Mouse (Mus musculus): ENCODE measurements around the gene Nos2. TPM values are rescaled to one million over a fixed set of nuclear protein-coding genes. Genes with fewer than 3 reads are reported as not detected.
"Not testable (repeated sequence)": the region's sequence is repeated elsewhere in the genome, so short reads cannot be mapped to it uniquely, and the experiment has no call there.

The Nos2 gene
- total RNA-seq, 4 experiments from 2014 or later: 0.52 to 6.0 (median 2.5) TPM

DNA sequence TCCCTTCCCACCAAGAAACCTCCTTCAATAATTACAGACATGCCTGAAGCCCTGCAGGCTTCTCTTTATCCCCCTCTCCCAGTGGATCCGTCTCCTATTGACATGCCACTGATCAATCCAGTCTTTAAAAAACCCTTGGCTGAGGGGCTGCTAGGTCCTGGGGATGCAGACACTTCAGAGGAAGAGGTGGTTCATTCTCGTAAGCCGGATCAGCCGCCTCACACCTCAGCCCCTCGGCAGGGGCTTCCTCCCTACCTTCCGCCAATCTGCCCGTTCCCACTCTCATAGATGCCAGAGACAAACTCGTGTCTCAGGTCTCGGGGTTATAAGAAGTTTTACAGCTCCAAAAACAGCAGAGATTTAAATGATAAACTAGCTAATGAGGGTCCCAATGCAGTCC lies 69.5 kb downstream of the Nos2 start:
- no peak for DNase-seq

DNA sequence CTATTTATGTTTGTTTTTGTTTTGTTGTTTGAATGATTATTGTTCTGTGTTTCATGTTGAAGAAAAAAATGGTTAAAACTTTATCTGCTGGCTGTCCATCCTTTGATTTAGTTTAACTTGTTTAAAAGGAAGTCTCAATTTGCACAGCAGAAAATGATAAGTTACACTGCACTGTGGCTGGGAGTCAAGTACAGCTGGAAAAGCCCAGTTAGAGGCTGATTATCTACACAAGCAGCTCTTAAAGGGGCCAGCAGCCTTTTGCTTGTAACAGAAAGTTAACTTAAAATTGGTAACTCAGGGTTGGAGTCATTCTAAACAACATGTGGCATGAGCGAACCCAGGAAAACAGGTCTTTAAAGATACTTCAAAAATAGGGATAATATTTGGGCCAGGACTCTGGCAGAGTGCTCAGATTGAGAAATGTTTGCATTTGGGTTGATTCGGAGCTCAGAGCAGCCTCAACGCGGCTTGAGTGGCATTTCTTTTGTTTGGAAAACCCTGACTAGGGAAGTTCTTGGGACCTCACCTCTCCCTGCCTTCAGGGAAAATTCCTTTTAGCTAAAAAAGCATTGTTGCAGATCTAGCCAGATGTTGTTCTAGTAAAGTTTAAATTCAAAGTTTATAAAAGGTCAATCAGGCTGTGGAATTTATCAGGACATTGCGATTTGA lies 70.4 kb downstream of the Nos2 start:
- not testable (repeated sequence) for DNase-seq

DNA sequence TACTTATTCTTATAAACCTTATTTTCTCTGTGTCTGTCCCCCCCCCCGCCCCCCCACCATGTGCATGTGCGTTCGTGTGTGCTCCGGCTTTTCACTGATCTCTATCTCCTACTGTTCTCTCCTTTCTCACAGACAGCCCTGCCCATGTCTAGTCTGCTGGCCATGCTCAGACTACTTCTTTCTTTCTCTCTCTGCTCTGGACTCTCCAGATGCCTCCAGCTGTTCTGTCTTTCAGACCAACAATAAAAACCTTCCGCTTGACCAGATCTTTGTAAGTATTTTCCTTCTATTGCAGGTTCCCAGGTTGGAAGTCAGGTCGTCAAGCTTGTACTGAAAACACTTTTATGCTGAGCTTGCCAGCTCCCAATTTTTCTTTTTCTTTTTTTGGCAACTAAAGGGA lies 78.5 kb downstream of the Nos2 start:
- no peak for DNase-seq

DNA sequence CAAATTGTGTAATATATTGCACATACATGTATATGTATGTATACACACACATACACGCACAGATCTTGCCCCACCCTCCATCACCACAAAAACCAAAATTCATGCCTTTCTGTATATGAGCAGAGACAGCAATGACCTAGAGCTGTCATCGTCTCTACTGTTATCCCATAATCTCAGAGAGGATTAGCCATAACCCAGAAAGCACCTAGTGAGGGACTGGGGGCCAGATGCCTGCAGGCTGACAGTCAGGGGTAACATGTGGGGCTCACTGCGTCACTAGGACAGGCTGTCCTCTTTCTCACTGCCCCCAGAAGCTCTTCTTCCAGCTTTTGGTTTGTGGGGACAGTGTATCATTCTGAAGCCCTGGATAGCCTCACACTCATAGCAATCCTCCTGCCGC lies 81.3 kb downstream of the Nos2 start:
- DNase-seq: no peak

DNA sequence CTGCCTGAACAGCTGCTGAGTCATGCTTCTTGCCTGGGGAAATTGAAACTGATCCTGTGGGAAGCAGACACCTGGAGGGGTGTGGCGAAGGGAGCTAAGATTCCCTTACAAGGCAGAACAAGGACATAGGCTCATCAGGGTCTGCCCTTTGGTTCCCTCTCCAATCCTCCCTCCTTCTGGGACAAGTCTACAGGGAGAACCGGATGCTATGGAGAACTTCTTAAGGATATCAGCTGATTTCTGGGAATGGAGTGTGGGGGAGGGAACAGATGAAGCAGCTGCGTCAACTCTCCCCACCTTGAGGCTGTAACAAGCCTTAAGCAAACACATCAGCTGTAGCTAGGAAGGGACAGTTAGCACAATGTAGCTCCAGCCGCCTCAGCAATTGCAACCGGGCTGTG lies 82.0 kb downstream of the Nos2 start:
- DNase-seq: no peak

DNA sequence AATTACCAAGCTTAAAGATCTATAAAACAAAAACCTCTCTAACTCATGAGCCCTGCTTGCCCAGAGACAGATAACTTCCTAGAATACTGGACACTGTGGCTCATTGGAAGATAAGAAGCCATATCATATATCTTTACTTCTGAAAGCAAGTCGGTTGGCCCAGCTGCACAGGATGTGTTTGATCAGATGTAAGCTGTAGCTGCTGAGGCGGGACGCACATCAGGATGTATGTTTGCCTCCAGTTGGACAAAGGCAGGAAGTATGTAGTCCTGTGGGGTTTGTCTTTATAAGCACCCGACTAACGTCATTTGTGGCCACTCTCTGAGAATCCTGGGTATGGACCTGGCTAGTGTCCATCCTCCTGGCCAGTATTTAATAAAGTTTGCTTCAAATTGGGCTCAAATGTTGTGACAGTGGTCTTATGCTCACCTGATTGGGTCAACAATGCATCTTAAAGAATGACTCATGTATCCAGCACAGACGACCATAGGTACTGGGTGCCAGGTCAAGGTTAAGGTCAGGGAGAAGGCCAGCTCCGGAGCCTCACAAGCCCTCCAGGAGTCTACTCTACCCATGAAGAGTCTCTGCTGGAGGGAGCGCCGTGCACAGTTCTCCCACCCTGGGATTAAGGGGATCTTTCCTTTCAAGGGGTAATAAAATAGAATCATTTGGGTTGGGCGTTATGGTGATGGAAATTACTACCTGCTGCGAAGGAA lies 82.6 kb downstream of the Nos2 start:
- no peak for DNase-seq

DNA sequence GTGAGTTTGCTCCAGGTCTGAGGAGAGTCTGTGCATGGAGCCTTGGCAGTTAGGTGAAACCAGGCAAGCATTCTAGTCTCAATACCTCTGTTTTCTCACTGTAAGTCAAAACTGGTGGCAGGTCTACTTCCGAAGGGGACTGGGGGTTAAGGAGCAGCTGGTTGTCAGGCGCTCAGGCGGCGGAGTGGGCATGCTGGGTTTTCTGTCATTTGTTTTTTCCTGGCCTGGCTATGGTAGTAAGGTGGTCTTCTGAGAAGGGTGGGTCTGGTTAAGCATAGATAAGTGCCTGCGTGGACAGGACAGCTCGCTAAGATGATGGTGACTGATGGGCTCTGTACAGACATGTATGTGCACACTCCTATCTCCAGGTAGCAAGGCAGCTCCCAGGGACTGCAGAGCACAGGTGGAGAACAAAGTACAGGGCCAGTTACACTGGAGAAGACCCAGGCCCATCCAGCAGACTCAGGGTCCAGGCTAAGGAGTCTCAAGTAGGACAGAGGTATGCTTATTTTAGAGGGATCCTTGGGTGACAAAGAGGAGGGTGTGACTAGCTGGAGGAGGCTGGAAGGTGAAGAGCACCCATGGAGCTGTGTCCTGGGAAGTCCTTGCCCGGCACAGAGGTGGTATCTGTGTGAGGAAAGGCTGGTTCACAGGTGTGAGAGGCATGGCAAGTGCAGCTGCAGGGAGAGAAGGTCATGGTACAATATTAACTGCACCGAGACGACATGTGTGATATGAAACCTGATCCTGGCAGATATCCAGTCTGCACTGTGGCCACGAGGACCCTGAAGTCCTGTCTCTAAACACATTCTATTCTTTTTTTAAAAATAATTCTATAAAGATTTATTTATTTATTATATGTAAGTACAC lies 83.4 kb downstream of the Nos2 start:
- no peak for DNase-seq

DNA sequence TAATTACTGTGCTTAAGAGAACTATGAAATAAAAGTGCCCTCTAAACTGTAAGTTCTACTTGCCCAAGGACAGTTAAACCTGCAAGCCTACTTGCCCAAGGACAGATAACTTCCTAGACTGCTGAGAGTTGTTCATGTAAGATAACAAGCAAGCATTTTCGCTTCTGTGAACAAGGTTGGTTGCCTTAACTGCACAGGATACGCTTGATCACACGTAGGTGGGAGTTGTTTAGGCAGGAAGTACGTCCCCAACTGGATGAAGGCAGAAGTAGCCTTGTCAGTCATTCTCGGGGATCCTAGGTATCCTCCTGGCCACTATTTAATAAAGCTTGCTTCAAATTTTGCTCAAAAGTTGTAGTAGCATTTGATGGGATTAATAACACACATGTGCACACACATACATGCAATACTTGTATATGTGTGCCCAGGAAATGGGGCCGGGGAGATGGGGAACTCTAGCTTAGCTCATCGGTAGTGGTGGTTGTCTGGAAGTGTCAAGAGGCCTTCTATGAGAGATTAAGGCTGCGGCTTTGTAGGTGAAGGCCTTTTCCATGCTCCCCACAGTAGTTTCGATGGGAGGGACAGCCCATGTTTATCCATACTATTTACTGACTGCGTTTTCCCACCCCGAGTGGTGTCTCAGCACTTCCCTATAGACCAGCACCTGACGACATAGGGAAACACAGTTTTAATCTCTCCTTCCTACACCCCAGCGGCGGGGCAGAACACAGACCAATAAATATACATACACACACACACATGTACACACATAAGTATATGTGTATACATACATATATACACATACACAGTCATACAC lies 85.2 kb downstream of the Nos2 start:
- DNase-seq: no peak

DNA sequence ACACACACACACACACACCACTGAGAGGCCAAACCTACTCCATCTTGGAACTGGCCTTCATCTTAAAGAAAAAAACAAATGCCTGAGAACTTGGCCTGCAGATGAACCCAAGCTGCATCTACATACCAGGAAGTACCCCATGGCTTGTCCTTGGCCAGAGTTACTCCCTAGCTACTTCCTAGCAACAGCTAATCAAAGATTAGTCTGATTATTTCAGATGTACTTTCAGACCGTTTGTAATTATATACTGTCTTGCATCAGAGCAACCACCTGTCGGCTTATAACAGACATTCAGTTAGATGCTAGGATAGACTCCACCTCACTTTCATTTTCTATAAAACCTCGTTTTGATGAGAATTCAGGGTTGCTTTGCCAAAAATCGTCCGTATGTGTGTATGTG lies 85.8 kb downstream of the Nos2 start:
- DNase-seq: no peak

DNA sequence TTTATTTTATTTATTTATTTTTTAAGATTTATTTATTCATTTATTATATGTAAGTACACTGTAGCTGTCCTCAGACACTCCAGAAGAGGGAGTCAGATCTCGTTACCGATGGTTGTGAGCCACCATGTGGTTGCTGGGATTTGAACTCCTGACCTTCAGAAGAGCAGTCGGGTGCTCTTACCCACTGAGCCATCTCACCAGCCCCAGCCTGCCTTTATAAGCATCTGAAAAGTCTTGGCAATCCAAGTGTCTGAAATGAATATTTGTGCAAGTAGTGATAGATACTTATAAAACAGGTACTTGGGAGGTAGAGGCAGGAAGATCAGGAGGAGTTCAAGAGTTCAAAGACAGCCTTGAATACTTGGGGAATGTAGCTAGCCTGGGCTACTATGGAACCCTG lies 86.8 kb downstream of the Nos2 start:
- not testable (repeated sequence) for DNase-seq

DNA sequence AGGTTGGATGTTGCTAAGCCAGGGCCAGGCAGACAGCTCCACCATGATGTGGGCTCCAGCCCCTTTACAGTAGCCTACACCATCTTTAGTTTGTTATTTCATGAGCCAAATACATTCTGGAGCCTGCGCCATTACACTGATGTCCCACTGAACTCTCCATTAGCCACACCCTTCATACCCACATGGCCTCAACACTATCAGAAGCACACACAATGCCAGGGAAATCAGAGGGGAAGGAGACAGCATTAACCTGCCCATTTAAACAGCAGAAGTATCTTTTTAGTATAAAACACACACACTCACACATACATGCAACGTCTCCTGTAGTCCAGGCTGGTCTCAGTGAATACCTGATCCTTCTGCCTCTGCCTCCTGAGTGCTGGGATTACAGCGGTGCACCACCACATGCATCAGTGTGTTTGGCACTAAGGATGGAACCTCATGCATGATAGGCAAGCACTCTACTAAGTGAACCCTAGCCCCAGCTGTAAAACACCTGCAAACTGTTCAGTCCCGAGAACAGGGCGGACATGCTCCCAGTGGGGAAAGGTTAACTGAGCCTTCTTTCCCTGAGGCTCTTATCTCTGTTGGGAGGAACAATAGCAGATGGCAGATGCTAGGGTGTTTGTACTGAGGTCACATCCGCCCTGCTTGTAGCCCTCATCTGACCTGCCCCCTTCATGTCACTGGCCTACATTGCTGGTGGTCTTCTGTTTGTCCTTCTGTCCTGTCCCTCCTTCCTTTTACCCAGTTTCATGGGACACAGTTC lies 87.6 kb downstream of the Nos2 start:
- no peak for DNase-seq

DNA sequence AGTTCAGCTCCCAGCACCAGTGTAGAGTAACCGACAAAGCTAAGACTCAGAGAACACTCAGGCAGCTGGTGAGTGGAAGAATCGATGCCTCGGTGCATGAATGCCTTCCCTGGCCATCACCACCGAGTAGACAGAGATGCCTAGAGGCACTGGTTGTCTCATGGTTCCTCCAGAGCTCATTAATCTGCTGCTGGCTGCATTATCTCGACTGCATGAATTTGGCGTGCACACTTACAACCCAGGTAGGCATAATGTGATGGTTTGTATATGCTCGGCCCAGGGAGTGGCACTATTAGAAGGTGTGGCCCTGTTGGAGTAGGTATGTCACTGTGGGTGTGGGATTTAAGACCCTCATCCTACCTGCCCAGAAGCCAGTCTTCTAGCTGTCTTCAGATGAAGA lies 88.3 kb downstream of the Nos2 start:
- no peak for DNase-seq

Other genes starting within 250 kb of the Nos2 start
- gene Nlk, start 223.4 kb upstream of the Nos2 start, total RNA-seq (2022): 10 to 100 TPM; 45.2 to 62.8 (median 54.4) TPM
- gene Ccnq, start 169.1 kb upstream of the Nos2 start, total RNA-seq (2022): 10 to 100 TPM; 61.2 to 71.8 (median 64.7) TPM
- 10 to 100 TPM; 40.6 to 46.6 (median 42.1) TPM for gene Lyrm9, start 94.2 kb upstream of the Nos2 start, total RNA-seq (2022)
- 10 to 100 TPM; 16.2 to 25.1 (median 20.1) TPM for gene Lgals9, start 64.2 kb downstream of the Nos2 start, total RNA-seq (2022)
- 10 to 100 TPM; 10.2 to 19.2 (median 14.3) TPM for gene Ksr1, start 225.6 kb downstream of the Nos2 start, total RNA-seq (2022)